ENCODE assay signal across 9 mouse cellular contexts in the genomic region with DNA sequence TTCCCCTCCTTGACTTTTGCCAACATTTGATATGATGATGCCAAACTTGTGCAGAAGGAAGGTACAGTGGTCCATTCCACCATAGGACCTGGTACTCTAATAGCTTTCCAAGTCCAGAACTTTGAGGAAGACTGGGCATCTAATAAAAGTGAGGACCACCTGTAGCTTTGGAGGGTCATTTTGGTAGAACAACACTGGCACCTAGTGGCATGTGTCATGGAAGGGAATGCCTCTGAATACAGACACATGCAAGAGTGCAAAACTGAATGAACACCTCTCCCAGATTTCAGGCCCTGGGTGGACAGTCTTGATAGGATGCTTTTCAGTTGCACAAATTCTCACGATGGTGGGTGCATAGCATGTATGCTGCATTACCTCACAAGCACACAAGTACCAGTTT.
DNase-seq lines count a peak whose midpoint lies in the region; ATAC-seq and TF ChIP-seq lines count a peak whose summit lies in the region.
"Had no signal": no experiment of that assay in that cellular context is flagged by ENCODE, and none has a peak within 500 bp of the region (broad histone marks: within the 10 kb centered on the region; RNA-seq: fewer than 3 reads in every experiment).

No protein-coding gene starts in this region.

- H3K4me1 ChIP-seq in forebrain, embryonic 13.5 days, result no peaks in the 10 kb centered on the region
- H3K4me1 ChIP-seq: heart, embryonic 13.5 days had no signal

- H3K4me2 ChIP-seq in forebrain, embryonic 13.5 days, result no peak overlapping the region
- H3K4me2 ChIP-seq: heart, embryonic 13.5 days had no signal

- no peaks in the 10 kb centered on the region for H3K9me3 ChIP-seq in forebrain, embryonic 13.5 days (replicated peaks)
- H3K9me3 ChIP-seq: heart, embryonic 13.5 days had no signal

- peak; percentile 77 for TF ChIP-seq CTCF in layer of hippocampus, adult 2 months (conservative IDR thresholded peaks at IDR 0.05)

- no peak for ATAC-seq in cerebellum, adult (ENCODE audit: insufficient number of reproducible peaks, low FRiP score, low TSS enrichment)
- no peak for ATAC-seq in forebrain, embryonic 13.5 days

- no peaks in the 10 kb centered on the region for H3K36me3 ChIP-seq in forebrain, embryonic 13.5 days (ENCODE audit: poor library complexity, severe bottlenecking)
- H3K36me3 ChIP-seq: heart, embryonic 13.5 days had no signal

- intact Hi-C loops in heart, postnatal 36 days (cut with DNase I), result loop anchor here (1.0 to 5.0 kb wide), 2 partner anchors 286 to 353 kb away; no protein-coding TSS in a partner anchor

- H3K27me3 ChIP-seq in forebrain, embryonic 13.5 days, result no peaks in the 10 kb centered on the region
- H3K27me3 ChIP-seq: heart, embryonic 13.5 days had no signal

- H3K9ac ChIP-seq in forebrain, embryonic 13.5 days, result no peak overlapping the region
- H3K9ac ChIP-seq: heart, embryonic 13.5 days had no signal

- peak; percentile 2 for DNase-seq in cerebellum, adult 11 months
- peak in 1 of 2 experiments; percentile 36 for DNase-seq in layer of hippocampus, adult 2 months (ENCODE audit: low spot score in 2 of 2)
- no peak for DNase-seq in layer of hippocampus, adult 9-11 months
- peak; percentile 21 for DNase-seq in adipocyte (ENCODE audit: low spot score)
- peak; percentile 14 to 32 for DNase-seq in heart, postnatal 36 days
- DNase-seq in spleen, postnatal 14 days (ENCODE audit: low spot score in 2 of 2), result no peak

- H3K27ac ChIP-seq in layer of hippocampus, adult 2 months, result no peak overlapping the region
- H3K27ac ChIP-seq in forebrain, embryonic 13.5 days, result no peak overlapping the region
- H3K27ac ChIP-seq: heart, embryonic 13.5 days had no signal

- H3K4me3 ChIP-seq in layer of hippocampus, adult 2 months, result no peak overlapping the region
- H3K4me3 ChIP-seq in forebrain, embryonic 13.5 days, result no peak overlapping the region
- H3K4me3 ChIP-seq: heart, embryonic 13.5 days had no signal

- WGBS in forebrain, embryonic 13.5 days, result 73% methylated on average over 1 of the region's 1 CpGs

Comparison
In these comparisons a context has a peak if more than half of its experiments do, and no peak if none do; other contexts are left out.
1. DNase-seq: peak in cerebellum, adult 11 months (single experiment), adipocyte (single experiment) and heart, postnatal 36 days (2 of 2); none in layer of hippocampus, adult 9-11 months (single experiment) and spleen, postnatal 14 days (0 of 2).